Mouse (Mus musculus): Measurements from ENCODE around the gene Runx2. TPM values are rescaled to one million over a fixed set of nuclear protein-coding genes. Genes with fewer than 3 reads are reported as not detected.

Runx2 gene
- total and polyA plus RNA-seq, 2 experiments from 2014 or later, result 0.59 to 1.8 TPM

- Histone ChIP-seq H3K9me3 (ENCODE audit: low read length) (no peaks in the 10 kb centered on the region), H3K9ac (replicated peaks; ENCODE audit: low read length, poor library complexity, severe bottlenecking) (no peak overlapping the region), H3K36me3 (ENCODE audit: insufficient read depth, low read length) (no peaks in the 10 kb centered on the region), H3K4me3 (ENCODE audit: low read depth, low read length) (no peak overlapping the region), H3K4me2 (ENCODE audit: low read depth, low read length, poor library complexity, severe bottlenecking) (no peak overlapping the region), H3K4me1 (ENCODE audit: insufficient read depth, low read length) (no peaks in the 10 kb centered on the region), H3K27me3 (ENCODE audit: insufficient read depth, low read length) (no peaks in the 10 kb centered on the region), H3K27ac (ENCODE audit: low read depth, low read length) (no peak overlapping the region)
- 96% methylated on average over 3 of the region's 3 CpGs for WGBS
- ATAC-seq (ENCODE audit: low FRiP score) (no peak), DNase-seq (ENCODE audit: low spot score) (no peak)
- no peak for TF ChIP-seq CTCF (IDR thresholded peaks at IDR 0.05)
Observed at GRCm38 (mm10) chr17:44605749-44606148, 208.8 kb downstream of the Runx2 start.

GRCm38 (mm10) chr17:44603170-44603569 is 211.4 kb downstream of the Runx2 start:
- Histone ChIP-seq H3K36me3 (ENCODE audit: insufficient read depth, low read length) (no peaks in the 10 kb centered on the region), H3K27ac (ENCODE audit: low read depth, low read length) (no peak overlapping the region), H3K9ac (replicated peaks; ENCODE audit: low read length, poor library complexity, severe bottlenecking) (no peak overlapping the region), H3K4me2 (ENCODE audit: low read depth, low read length, poor library complexity, severe bottlenecking) (no peak overlapping the region), H3K9me3 (ENCODE audit: low read length) (no peaks in the 10 kb centered on the region), H3K4me3 (ENCODE audit: low read depth, low read length) (no peak overlapping the region), H3K4me1 (ENCODE audit: insufficient read depth, low read length) (no peaks in the 10 kb centered on the region), H3K27me3 (ENCODE audit: insufficient read depth, low read length) (no peaks in the 10 kb centered on the region)
- 79% methylated on average over 4 of the region's 4 CpGs for WGBS
- DNase-seq (ENCODE audit: low spot score) (no peak), ATAC-seq (ENCODE audit: low FRiP score) (no peak)
- no peak for TF ChIP-seq CTCF (IDR thresholded peaks at IDR 0.05)

- H3K9ac ChIP-seq (replicated peaks; ENCODE audit: low read length, poor library complexity, severe bottlenecking), result no peak overlapping the region
- no peaks in the 10 kb centered on the region for H3K27me3 ChIP-seq (ENCODE audit: insufficient read depth, low read length)
- no peak for ATAC-seq (ENCODE audit: low FRiP score)
- no peak overlapping the region for H3K4me3 ChIP-seq (ENCODE audit: low read depth, low read length)
- no peaks in the 10 kb centered on the region for H3K9me3 ChIP-seq (ENCODE audit: low read length)
- TF ChIP-seq CTCF (IDR thresholded peaks at IDR 0.05), result no peak
- no peak overlapping the region for H3K27ac ChIP-seq (ENCODE audit: low read depth, low read length)
- no peak for DNase-seq (ENCODE audit: low spot score)
- WGBS, result 87% methylated on average over 11 of the region's 11 CpGs
- H3K4me1 ChIP-seq (ENCODE audit: insufficient read depth, low read length), result no peaks in the 10 kb centered on the region; the same call in 1 of the 2 replicates
- no peaks in the 10 kb centered on the region for H3K36me3 ChIP-seq (ENCODE audit: insufficient read depth, low read length)
- no peak overlapping the region for H3K4me2 ChIP-seq (ENCODE audit: low read depth, low read length, poor library complexity, severe bottlenecking)
Observed at GRCm38 (mm10) chr17:44601317-44602021, 213.1 kb downstream of the Runx2 start.

GRCm38 (mm10) chr17:44599856-44600255 is 214.7 kb downstream of the Runx2 start:
- TF ChIP-seq CTCF (IDR thresholded peaks at IDR 0.05), result no peak
- DNase-seq (ENCODE audit: low spot score), result no peak
- H3K9ac ChIP-seq (replicated peaks; ENCODE audit: low read length, poor library complexity, severe bottlenecking), result no peak overlapping the region
- no peak for ATAC-seq (ENCODE audit: low FRiP score)
- H3K4me1 ChIP-seq (ENCODE audit: insufficient read depth, low read length), result no peaks in the 10 kb centered on the region; the same call in 1 of the 2 replicates
- no peak overlapping the region for H3K4me3 ChIP-seq (ENCODE audit: low read depth, low read length)
- H3K27me3 ChIP-seq (ENCODE audit: insufficient read depth, low read length), result no peaks in the 10 kb centered on the region
- H3K27ac ChIP-seq (ENCODE audit: low read depth, low read length), result no peak overlapping the region
- H3K4me2 ChIP-seq (ENCODE audit: low read depth, low read length, poor library complexity, severe bottlenecking), result no peak overlapping the region
- WGBS, result 90% methylated on average over 1 of the region's 1 CpGs
- no peaks in the 10 kb centered on the region for H3K9me3 ChIP-seq (ENCODE audit: low read length)
- no peaks in the 10 kb centered on the region for H3K36me3 ChIP-seq (ENCODE audit: insufficient read depth, low read length)

GRCm38 (mm10) chr17:44599132-44599531 is 215.5 kb downstream of the Runx2 start:
- H3K4me3 ChIP-seq (ENCODE audit: low read depth, low read length), result no peak overlapping the region
- no peaks in the 10 kb centered on the region; the same call in 1 of the 2 replicates for H3K4me1 ChIP-seq (ENCODE audit: insufficient read depth, low read length)
- no peak overlapping the region for H3K27ac ChIP-seq (ENCODE audit: low read depth, low read length)
- ATAC-seq (ENCODE audit: low FRiP score) (no peak), DNase-seq (ENCODE audit: low spot score) (no peak)
- H3K27me3 ChIP-seq (ENCODE audit: insufficient read depth, low read length), result no peaks in the 10 kb centered on the region
- WGBS, result 97% methylated on average over 2 of the region's 2 CpGs
- H3K36me3 ChIP-seq (ENCODE audit: insufficient read depth, low read length), result no peaks in the 10 kb centered on the region
- no peak for TF ChIP-seq CTCF (IDR thresholded peaks at IDR 0.05)
- H3K4me2 ChIP-seq (ENCODE audit: low read depth, low read length, poor library complexity, severe bottlenecking), result no peak overlapping the region
- H3K9me3 ChIP-seq (ENCODE audit: low read length), result no peaks in the 10 kb centered on the region
- H3K9ac ChIP-seq (replicated peaks; ENCODE audit: low read length, poor library complexity, severe bottlenecking), result no peak overlapping the region

GRCm38 (mm10) chr17:44597918-44598504 is 216.6 kb downstream of the Runx2 start:
- no peak overlapping the region for H3K27ac ChIP-seq (ENCODE audit: low read depth, low read length)
- H3K4me1 ChIP-seq (ENCODE audit: insufficient read depth, low read length), result no peaks in the 10 kb centered on the region; the same call in 1 of the 2 replicates
- H3K9me3 ChIP-seq (ENCODE audit: low read length), result no peaks in the 10 kb centered on the region
- WGBS, result 31% methylated on average over 8 of the region's 8 CpGs
- no peak overlapping the region for H3K4me3 ChIP-seq (ENCODE audit: low read depth, low read length)
- H3K27me3 ChIP-seq (ENCODE audit: insufficient read depth, low read length), result no peaks in the 10 kb centered on the region
- no peak for TF ChIP-seq CTCF (IDR thresholded peaks at IDR 0.05)
- no peak for ATAC-seq (ENCODE audit: low FRiP score)
- H3K9ac ChIP-seq (replicated peaks; ENCODE audit: low read length, poor library complexity, severe bottlenecking), result no peak overlapping the region
- no peaks in the 10 kb centered on the region for H3K36me3 ChIP-seq (ENCODE audit: insufficient read depth, low read length)
- no peak overlapping the region for H3K4me2 ChIP-seq (ENCODE audit: low read depth, low read length, poor library complexity, severe bottlenecking)
- DNase-seq (ENCODE audit: low spot score), result peak; percentile 20
